Mouse (Mus musculus) erythroblast, embryonic 14.5 days (primary cell): ENCODE data around the gene Tada3.

Experiments
- GATA1 ChIP-seq: IDR thresholded peaks from 2 replicates; pipeline ENCODE4 v1.6.1; 2012; ENCODE audit warnings: low read length, inconsistent platforms, mixed read lengths
- TAL1 ChIP-seq: IDR thresholded peaks from 3 replicates; pipeline ENCODE4 v1.6.1; 2012; ENCODE audit warnings: low read length, inconsistent platforms, mixed read lengths

DNA sequence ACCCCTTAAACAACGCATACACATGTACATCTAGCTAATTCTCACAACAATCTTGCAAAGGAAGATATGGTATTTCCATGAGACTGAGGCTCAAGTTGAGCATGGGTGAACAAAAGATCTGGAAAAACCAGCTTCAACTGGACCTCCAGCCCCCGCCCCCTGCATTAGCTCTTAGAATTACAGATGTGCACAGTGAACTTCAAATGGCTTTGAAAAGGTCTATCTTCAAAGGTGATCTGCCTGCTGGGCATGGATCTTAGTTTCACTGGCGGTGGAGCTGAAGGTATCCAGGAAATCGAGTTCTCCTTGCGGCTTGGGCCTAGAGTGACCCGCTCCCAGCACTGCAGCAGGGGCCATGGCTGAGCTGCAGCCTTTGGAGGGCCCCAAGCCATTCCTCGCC lies 9.6 kb downstream of the Tada3 start:
- TF ChIP-seq TAL1: no peak
- no peak for TF ChIP-seq GATA1
